Mouse (Mus musculus): Measurements from ENCODE around the gene Arid1a. TPM values are rescaled to one million over a fixed set of nuclear protein-coding genes. Genes with fewer than 3 reads are reported as not detected.

Gene Arid1a
- polyA plus RNA-seq, 1 experiment: not detected

DNA sequence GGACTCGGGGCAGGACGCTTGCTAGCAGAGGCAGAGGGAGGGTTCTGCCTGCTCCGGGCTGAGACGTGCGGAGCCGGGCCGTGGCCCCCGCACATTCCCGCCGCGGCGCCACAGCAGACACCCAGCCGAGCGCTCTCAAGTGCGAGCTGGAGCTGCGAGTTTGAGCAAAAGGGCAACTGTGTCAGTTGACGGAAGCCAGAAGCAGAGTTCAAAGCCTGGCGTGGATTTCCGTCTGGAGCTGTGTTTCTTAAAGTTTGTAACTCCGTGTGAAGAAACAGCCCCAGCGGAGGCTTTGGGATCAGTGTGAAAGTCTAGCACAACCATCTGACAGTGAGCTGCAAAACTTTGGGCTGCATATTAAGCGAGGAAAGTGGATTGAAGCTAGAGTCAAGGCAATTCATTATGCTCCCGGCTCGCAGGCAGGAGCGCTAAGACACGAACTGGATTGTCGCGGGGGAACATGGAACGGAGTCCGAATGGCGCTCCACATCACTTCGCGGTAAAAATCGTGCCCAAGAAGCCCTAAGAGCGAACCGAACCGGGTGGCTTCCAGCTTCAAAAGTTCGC lies 783 bp upstream of the Arid1a start:
- H3K4me1 ChIP-seq (ENCODE audit: control insufficient read depth, insufficient read depth, low read length): peaks cover 13% of the 10 kb centered on the region
- H3K4me3 ChIP-seq (ENCODE audit: insufficient read depth, low read depth, low read length): peak overlapping the region; percentile 64
- TF ChIP-seq POLR2A (IDR thresholded peaks at IDR 0.05; ENCODE audit: insufficient read depth, low read depth, low read length) (peak; percentile 51), CTCF (IDR thresholded peaks at IDR 0.05; ENCODE audit: insufficient read depth, low read depth, low read length) (no peak)
- WGBS: under 1% methylated on average over 38 of the region's 38 CpGs
- peak overlapping the region; percentile 98 for H3K27ac ChIP-seq (ENCODE audit: insufficient read depth, low read depth, low read length)

DNA sequence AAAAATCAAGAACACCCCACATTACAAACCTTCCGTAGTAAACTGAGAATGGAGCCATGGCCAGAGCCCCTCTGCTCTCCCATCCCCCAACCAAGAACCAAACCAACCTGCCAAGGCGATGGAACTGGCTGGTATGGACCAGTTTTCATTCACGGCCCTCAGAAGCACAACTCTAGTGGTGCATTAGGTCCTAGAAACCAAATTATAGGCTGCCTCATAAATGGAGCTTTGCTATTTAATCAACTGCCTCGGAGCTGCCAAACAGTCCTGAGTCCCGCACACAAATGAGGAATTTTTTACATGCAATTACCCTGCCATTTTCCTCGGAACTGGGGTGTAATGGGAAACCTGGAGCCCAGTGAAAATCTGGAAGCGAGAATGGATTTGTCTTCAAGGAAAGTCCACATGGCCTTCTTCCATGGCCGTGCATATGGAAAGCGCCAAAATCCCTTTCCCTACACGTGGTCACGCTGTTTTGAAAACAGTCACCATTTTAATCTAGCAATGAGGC lies 653 bp downstream of the Arid1a start:
- Histone ChIP-seq H3K4me1 (ENCODE audit: control insufficient read depth, insufficient read depth, low read length) (peaks cover 13% of the 10 kb centered on the region), H3K27ac (ENCODE audit: insufficient read depth, low read depth, low read length) (peak overlapping the region; percentile 98), H3K4me3 (ENCODE audit: insufficient read depth, low read depth, low read length) (peak overlapping the region; percentile 64)
- no peak for TF ChIP-seq POLR2A (IDR thresholded peaks at IDR 0.05; ENCODE audit: insufficient read depth, low read depth, low read length)
- no peak for TF ChIP-seq CTCF (IDR thresholded peaks at IDR 0.05; ENCODE audit: insufficient read depth, low read depth, low read length)
- 5% methylated on average over 11 of the region's 11 CpGs for WGBS

GRCm38 (mm10) chr4:133754871-133755765 lies 1.5 kb downstream of the Arid1a start:
- H3K4me1 ChIP-seq (ENCODE audit: control insufficient read depth, insufficient read depth, low read length): peaks cover 15% of the 10 kb centered on the region
- H3K27ac ChIP-seq (ENCODE audit: insufficient read depth, low read depth, low read length): peak overlapping the region; percentile 49
- 23% methylated on average over 10 of the region's 10 CpGs for WGBS
- TF ChIP-seq CTCF (IDR thresholded peaks at IDR 0.05; ENCODE audit: insufficient read depth, low read depth, low read length) (no peak), POLR2A (IDR thresholded peaks at IDR 0.05; ENCODE audit: insufficient read depth, low read depth, low read length) (no peak)
- H3K4me3 ChIP-seq (ENCODE audit: insufficient read depth, low read depth, low read length): peak overlapping the region; percentile 98

DNA sequence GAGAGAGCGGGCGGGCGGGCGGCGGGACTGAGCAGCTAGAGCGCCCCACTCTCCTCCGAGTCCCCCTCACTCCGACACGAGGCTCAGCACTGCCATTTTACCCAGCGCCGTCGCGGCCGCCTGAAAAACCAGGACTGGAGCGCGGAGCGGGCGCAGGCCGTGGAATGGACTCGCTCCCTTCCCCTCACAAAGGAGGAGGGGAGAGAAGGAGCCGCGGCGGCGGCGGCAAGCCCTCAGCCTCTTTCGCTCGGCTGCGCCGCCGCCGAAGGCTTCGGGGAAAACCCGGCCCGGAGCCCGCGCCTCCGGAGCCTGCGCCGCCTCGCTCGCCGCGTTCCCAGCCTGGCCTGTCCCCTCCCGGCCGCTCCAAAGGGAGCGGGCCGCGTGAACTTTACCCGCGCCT lies 2.3 kb downstream of the Arid1a start:
- WGBS: under 1% methylated on average over 49 of the region's 50 CpGs
- Histone ChIP-seq H3K27ac (ENCODE audit: insufficient read depth, low read depth, low read length) (peak overlapping the region; percentile 49), H3K4me3 (ENCODE audit: insufficient read depth, low read depth, low read length) (peak overlapping the region; percentile 98), H3K4me1 (ENCODE audit: control insufficient read depth, insufficient read depth, low read length) (peaks cover 18% of the 10 kb centered on the region)
- TF ChIP-seq CTCF (IDR thresholded peaks at IDR 0.05; ENCODE audit: insufficient read depth, low read depth, low read length) (no peak), POLR2A (IDR thresholded peaks at IDR 0.05; ENCODE audit: insufficient read depth, low read depth, low read length) (peak; percentile 31; the same call in 1 of the 2 replicates)

- under 1% methylated on average over 56 of the region's 99 CpGs for WGBS
- TF ChIP-seq CTCF (IDR thresholded peaks at IDR 0.05; ENCODE audit: insufficient read depth, low read depth, low read length): no peak
- peak; percentile 32 for TF ChIP-seq POLR2A (IDR thresholded peaks at IDR 0.05; ENCODE audit: insufficient read depth, low read depth, low read length)
- peak overlapping the region; percentile 98 for H3K4me3 ChIP-seq (ENCODE audit: insufficient read depth, low read depth, low read length)
Measured at GRCm38 (mm10) chr4:133753375-133754190, 3.0 kb downstream of the Arid1a start.

DNA sequence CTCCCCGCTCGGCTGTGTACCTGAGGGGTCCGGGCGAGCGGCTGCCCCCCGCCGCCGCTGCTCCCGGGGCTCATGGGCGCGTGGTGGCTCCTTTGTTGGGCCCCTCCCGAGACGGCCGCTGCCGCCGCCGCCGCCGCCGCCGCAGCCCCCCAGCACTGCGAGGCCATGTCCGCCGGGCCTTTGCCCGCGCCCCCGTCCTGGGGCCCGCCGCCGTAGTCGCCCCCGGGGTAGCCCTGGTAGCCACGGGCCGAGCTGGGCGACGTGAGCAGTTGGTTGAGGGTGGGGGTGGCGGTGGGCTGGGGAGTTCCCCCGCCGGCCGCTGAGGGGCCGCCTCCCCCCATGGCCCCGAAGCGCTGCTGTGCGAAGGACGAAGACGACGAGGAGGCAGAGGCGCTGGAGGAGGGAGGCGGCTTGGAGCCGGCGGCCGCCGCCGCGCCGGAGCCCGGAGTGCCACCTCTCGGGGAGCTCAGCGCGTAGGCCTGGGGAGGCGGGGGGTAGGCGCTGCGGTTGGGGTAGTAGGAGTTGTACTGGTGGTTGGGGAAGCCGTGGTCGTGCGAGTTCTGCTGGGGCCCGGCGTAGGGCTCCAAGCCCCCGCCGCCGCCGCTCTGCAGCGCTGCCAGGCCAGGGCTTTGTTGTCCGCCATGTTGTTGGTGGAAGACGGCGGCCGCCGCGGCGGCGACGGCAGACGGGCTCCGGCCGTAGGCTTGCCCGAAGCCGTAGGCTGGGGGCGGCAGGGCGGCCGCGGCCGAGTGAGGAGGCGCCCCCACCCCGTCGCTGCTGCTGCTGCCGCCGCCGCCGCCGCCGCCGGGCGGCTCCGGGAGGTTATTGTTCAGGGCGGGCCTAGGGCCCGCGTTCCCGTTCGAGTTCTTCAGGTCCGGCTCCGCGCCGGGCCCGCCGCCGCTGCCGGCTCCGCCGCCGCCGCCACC lies 3.9 kb downstream of the Arid1a start:
- TF ChIP-seq POLR2A (IDR thresholded peaks at IDR 0.05; ENCODE audit: insufficient read depth, low read depth, low read length) (peak; percentile 12; the same call in 1 of the 2 replicates), CTCF (IDR thresholded peaks at IDR 0.05; ENCODE audit: insufficient read depth, low read depth, low read length) (no peak)
- H3K27ac ChIP-seq (ENCODE audit: insufficient read depth, low read depth, low read length): peak overlapping the region; percentile 74
- peaks cover 24% of the 10 kb centered on the region for H3K4me1 ChIP-seq (ENCODE audit: control insufficient read depth, insufficient read depth, low read length)
- 2% methylated on average over 90 of the region's 121 CpGs for WGBS
- H3K4me3 ChIP-seq (ENCODE audit: insufficient read depth, low read depth, low read length): peak overlapping the region; percentile 98

More at GRCm38 (mm10) chr4:133753375-133754190, 3.0 kb downstream of the Arid1a start:
- Histone ChIP-seq H3K4me1 (ENCODE audit: control insufficient read depth, insufficient read depth, low read length) (peaks cover 22% of the 10 kb centered on the region), H3K27ac (ENCODE audit: insufficient read depth, low read depth, low read length) (peak overlapping the region; percentile 97)

DNA sequence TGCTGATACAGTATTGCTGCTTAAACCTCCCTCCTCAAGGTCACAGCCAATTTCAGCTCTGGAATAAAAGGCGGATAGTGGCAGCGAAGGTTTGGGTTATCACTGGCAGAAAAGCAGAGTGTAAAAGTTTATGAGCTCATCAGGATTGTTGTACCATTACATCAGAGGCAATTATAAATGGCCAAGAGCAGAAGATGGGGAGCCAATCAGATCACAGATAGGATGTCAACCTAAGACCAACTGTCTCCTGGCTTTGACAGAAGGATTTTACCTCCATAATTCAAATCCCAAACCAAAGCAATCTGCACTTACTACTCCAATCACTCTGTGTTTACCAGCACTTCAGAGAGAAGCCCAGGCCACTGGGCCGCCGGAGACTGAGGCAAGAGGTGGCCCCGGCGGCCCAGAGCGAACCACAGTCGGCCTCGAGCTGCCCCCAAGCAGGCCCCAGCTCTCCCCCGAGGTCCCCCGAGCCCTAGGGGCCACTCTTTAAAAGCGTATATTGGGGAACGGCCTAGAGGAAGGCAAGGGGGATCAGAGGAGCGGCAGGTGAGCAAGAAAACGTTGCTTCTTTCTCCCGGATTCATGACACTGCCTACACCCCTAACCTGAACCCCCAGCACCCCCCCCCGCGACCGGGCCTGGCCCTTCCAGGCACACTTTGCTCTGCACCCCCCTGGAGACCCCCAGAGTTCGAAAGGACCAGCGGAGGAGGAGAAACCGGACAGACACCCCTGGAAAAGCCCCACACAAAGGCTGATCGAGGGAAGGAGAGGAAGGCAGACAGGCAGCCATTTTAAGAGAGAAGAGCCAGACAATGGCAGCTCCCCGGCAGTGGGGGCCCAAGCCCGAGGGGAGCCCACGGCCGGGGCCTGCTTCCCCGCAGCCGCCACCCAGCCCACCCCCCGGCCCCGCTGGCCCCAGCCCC lies 4.8 kb downstream of the Arid1a start:
- Histone ChIP-seq H3K4me3 (ENCODE audit: insufficient read depth, low read depth, low read length) (peak overlapping the region; percentile 98), H3K27ac (ENCODE audit: insufficient read depth, low read depth, low read length) (peak overlapping the region; percentile 62; the same call in 1 of the 2 replicates), H3K4me1 (ENCODE audit: control insufficient read depth, insufficient read depth, low read length) (peaks cover 24% of the 10 kb centered on the region)
- no peak for TF ChIP-seq CTCF (IDR thresholded peaks at IDR 0.05; ENCODE audit: insufficient read depth, low read depth, low read length)
- no peak for TF ChIP-seq POLR2A (IDR thresholded peaks at IDR 0.05; ENCODE audit: insufficient read depth, low read depth, low read length)
- under 1% methylated on average over 31 of the region's 31 CpGs for WGBS
